Mouse (Mus musculus): ENCODE data around the gene Phospho1. TPM values are rescaled to one million over a fixed set of nuclear protein-coding genes. Genes with fewer than 3 reads are reported as not detected.
A peak's percentile ranks its signal among the peaks of the same experiment; 100 is the strongest.
"Not testable (repeated sequence)": the region's sequence is repeated elsewhere in the genome, so short reads cannot be mapped to it uniquely, and the experiment has no call there.

The Phospho1 gene
- total RNA-seq, 4 experiments from 2014 or later: 341 to 419 (median 369) TPM

GRCm38 (mm10) chr11:95859468-95859855 lies 35.2 kb downstream of the Phospho1 start:
- peak in 1 of 2 experiments; percentile 53 for DNase-seq (ENCODE audit: low spot score in 2 of 2)

DNA sequence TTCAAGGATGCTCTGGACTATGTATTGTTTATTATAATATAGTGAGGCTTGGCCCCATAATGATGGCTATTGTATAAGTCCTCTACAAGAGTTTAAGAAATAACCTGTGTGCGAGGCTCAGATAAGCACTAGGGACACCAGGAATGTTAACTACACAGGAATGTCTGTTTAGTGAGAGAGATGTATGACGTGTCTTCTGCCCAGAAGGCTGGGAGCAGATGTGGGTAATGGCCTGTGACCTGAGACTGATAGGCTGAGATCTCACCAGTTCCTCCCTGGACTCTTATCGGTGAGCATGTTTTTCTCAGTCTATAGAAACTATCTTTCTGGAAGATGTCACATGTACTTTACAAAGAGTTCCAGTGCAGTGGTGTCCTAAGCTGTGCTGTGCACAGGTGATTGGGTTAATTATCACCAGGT lies 35.8 kb downstream of the Phospho1 start:
- no peak for DNase-seq (ENCODE audit: low spot score in 2 of 2)

GRCm38 (mm10) chr11:95861397-95861796 lies 37.1 kb downstream of the Phospho1 start:
- peak in 1 of 2 experiments; percentile 27 for DNase-seq (ENCODE audit: low spot score in 2 of 2)

DNA sequence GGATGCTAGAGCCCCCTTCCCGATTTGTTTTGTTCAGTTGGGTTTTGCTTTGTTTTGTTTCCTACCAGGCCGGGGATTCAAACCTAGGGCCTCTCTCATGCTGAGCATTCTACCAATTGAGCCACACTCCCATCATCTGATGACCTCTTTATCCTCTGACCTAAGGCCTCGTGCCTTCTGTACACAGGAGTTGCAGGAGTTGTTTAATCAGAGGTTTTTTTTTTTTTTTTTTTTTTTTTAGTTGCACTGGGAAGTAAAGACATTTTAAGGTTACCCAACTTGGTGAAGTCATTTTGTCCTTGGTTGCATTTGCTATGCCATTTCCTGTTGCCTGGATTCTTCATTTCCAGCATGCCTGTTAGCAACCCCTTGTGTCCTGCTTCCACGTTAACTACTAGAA lies 45.1 kb downstream of the Phospho1 start:
- no peak for DNase-seq (ENCODE audit: low spot score in 2 of 2)

DNA sequence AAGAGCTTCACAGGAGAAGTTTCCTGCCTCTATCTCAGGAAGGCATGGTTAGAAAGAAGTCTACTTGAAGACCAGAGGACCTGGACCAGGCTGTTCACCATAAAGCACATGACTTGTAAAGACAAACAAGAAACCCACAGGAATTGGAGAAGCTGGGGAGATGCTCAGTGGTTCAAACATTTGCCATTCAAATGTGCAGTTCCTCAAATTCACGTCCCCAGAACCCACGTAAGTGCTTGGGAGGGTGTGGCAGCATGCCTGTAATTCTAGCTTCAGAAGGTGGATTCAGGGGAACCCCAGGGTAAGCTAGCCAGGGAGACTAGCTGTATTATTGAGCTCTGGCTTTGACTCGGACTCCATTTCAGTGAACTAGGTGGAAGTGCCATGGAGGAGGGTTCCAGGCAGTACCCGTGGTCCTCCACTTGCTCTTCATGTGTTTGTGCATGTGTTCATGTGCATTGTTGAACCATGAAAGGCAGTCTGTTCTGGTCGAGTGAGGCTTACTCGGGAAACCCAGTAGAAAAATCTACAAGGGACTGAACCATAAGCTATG lies 45.7 kb downstream of the Phospho1 start:
- DNase-seq (ENCODE audit: low spot score in 2 of 2): no peak

GRCm38 (mm10) chr11:95875804-95876203 lies 51.5 kb downstream of the Phospho1 start:
- no peak for DNase-seq (ENCODE audit: low spot score in 2 of 2)

- no peak for DNase-seq (ENCODE audit: low spot score in 2 of 2)
Measured at GRCm38 (mm10) chr11:95876296-95876695, 52.0 kb downstream of the Phospho1 start.

DNA sequence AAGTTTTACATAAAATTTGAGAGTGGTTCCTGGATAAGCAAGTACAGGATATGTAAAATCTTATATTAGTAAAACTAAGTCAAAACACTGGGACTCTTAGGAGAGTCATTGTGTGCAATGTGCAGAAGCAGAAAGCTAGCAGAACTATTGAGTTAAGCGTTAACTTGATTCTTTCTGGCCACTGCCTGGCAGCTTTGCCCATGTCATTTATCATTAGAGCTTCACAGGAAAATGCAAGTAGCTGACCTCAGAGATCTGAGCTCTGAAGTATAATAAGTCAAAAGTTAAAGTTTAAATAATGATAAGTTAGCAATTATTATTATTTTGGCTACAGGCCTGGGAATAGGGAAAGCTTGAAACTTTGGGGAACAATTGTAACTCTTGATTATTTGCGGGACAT lies 55.6 kb downstream of the Phospho1 start:
- DNase-seq (ENCODE audit: low spot score in 2 of 2): not testable (repeated sequence)

Other genes with a start within 250 kb of the Phospho1 start
- gene Ngfr, start 236.8 kb upstream of the Phospho1 start, total RNA-seq (2022): 1 to 10 TPM in 1 of 4 experiments, under 1 TPM in 3; 0.12 to 1.0 (median 0.29) TPM
- 100 to 1,000 TPM; 142 to 193 (median 171) TPM for gene Phb, start 157.5 kb upstream of the Phospho1 start, total RNA-seq (2022)
- gene Zfp652, start 111.8 kb upstream of the Phospho1 start, total RNA-seq (2022): 100 to 1,000 TPM; 107 to 171 (median 133) TPM
- gene B130006D01Rik, start 100.9 kb upstream of the Phospho1 start, total RNA-seq (2022): under 1 TPM; 0.20 to 0.54 (median 0.34) TPM
- gene Gngt2, start 12.7 kb downstream of the Phospho1 start, total RNA-seq (2022): 1 to 10 TPM; 2.3 to 4.0 (median 2.8) TPM
- gene Abi3, start 18.0 kb downstream of the Phospho1 start, total RNA-seq (2022): 1 to 10 TPM in 3 of 4 experiments, under 1 TPM in 1; 0.77 to 2.2 (median 1.5) TPM
- not detected for gene B4galnt2, start 90.4 kb downstream of the Phospho1 start, total RNA-seq (2022)
- gene Igf2bp1, start 181.4 kb downstream of the Phospho1 start, total RNA-seq (2022): not detected
- gene Gip, start 200.0 kb downstream of the Phospho1 start, total RNA-seq (2022): not detected
- 10 to 100 TPM; 30.5 to 36.9 (median 31.6) TPM for gene Snf8, start 210.4 kb downstream of the Phospho1 start, total RNA-seq (2022)
- gene Ube2z, start 240.9 kb downstream of the Phospho1 start, total RNA-seq (2022): 10 to 100 TPM; 15.0 to 17.9 (median 16.3) TPM

Data from gastrocnemius, adult 8-10 months (tissue).